Mouse (Mus musculus): Measurements from ENCODE around the gene Dedd. TPM values are rescaled to one million over a fixed set of nuclear protein-coding genes. Genes with fewer than 3 reads are reported as not detected.
A peak's percentile ranks its signal among the peaks of the same experiment; 100 is the strongest.
"Not testable (repeated sequence)": the region's sequence is repeated elsewhere in the genome, so short reads cannot be mapped to it uniquely, and the experiment has no call there.

The Dedd gene
- polyA plus RNA-seq, 1 experiment from 2014 or later: 32.8 TPM

GRCm38 (mm10) chr1:171295063-171295402 lies 33.9 kb upstream of the Dedd start:
- 11% methylated on average over 3 of the region's 3 CpGs for WGBS
- ATAC-seq (ENCODE audit: low FRiP score, low TSS enrichment): no peak

GRCm38 (mm10) chr1:171298226-171298625 lies 30.7 kb upstream of the Dedd start:
- no peak for TF ChIP-seq CTCF (IDR thresholded peaks at IDR 0.05; ENCODE audit: low read depth)
- no peak overlapping the region for H3K4me3 ChIP-seq (ENCODE audit: low read depth, low read length)
- H3K4me2 ChIP-seq (replicated peaks; ENCODE audit: low read depth): no peak overlapping the region
- no peaks in the 10 kb centered on the region for H3K36me3 ChIP-seq (ENCODE audit: control insufficient read depth, insufficient read depth, low read length)
- peaks cover 2% of the 10 kb centered on the region; the same call in 1 of the 2 replicates for H3K4me1 ChIP-seq (replicated peaks; ENCODE audit: control insufficient read depth, insufficient read depth)
- WGBS: 63% methylated on average over 3 of the region's 3 CpGs
- H3K9me3 ChIP-seq (ENCODE audit: control insufficient read depth, low read length): no peaks in the 10 kb centered on the region
- H3K27ac ChIP-seq (replicated peaks): no peak overlapping the region
- no peak for DNase-seq (ENCODE audit: low spot score)
- no peak overlapping the region for H3K9ac ChIP-seq (ENCODE audit: low read length)
- no peak for ATAC-seq (ENCODE audit: low FRiP score, low TSS enrichment)
- H3K27me3 ChIP-seq (ENCODE audit: control insufficient read depth, insufficient read depth, low read length): no peaks in the 10 kb centered on the region

More at GRCm38 (mm10) chr1:171295063-171295402, 33.9 kb upstream of the Dedd start:
- peaks cover 2% of the 10 kb centered on the region; the same call in 1 of the 2 replicates for H3K4me1 ChIP-seq (replicated peaks; ENCODE audit: control insufficient read depth, insufficient read depth)
- peak overlapping the region; percentile 80 for H3K4me3 ChIP-seq (ENCODE audit: low read depth, low read length)
- peak overlapping the region; percentile 89 for H3K9ac ChIP-seq (ENCODE audit: low read length)
- H3K27ac ChIP-seq (replicated peaks): peak overlapping the region; percentile 96
- TF ChIP-seq CTCF (IDR thresholded peaks at IDR 0.05; ENCODE audit: low read depth) (no peak), EP300 (optimal IDR thresholded peaks at IDR 0.05) (no peak)
- H3K4me2 ChIP-seq (replicated peaks; ENCODE audit: low read depth): peak overlapping the region; percentile 51
- H3K36me3 ChIP-seq (ENCODE audit: control insufficient read depth, insufficient read depth, low read length): no peaks in the 10 kb centered on the region
- no peaks in the 10 kb centered on the region for H3K9me3 ChIP-seq (ENCODE audit: control insufficient read depth, low read length)
- no peaks in the 10 kb centered on the region for H3K27me3 ChIP-seq (ENCODE audit: control insufficient read depth, insufficient read depth, low read length)
- no peak for DNase-seq (ENCODE audit: low spot score)

GRCm38 (mm10) chr1:171306157-171306556 lies 22.8 kb upstream of the Dedd start:
- 61% methylated on average over 5 of the region's 5 CpGs for WGBS
- not testable (repeated sequence) for H3K4me1 ChIP-seq (replicated peaks; ENCODE audit: control insufficient read depth, insufficient read depth); ATAC-seq (ENCODE audit: low FRiP score, low TSS enrichment)

GRCm38 (mm10) chr1:171309321-171309720 lies 19.6 kb upstream of the Dedd start:
- no peak for DNase-seq (ENCODE audit: low spot score)
- no peak overlapping the region for H3K4me3 ChIP-seq (ENCODE audit: low read depth, low read length)
- H3K27ac ChIP-seq (replicated peaks): no peak overlapping the region
- no peaks in the 10 kb centered on the region for H3K4me1 ChIP-seq (replicated peaks; ENCODE audit: control insufficient read depth, insufficient read depth)
- no peak overlapping the region for H3K9ac ChIP-seq (ENCODE audit: low read length)
- no peaks in the 10 kb centered on the region for H3K27me3 ChIP-seq (ENCODE audit: control insufficient read depth, insufficient read depth, low read length)
- H3K4me2 ChIP-seq (replicated peaks; ENCODE audit: low read depth): no peak overlapping the region
- no peaks in the 10 kb centered on the region for H3K36me3 ChIP-seq (ENCODE audit: control insufficient read depth, insufficient read depth, low read length)
- TF ChIP-seq EP300 (optimal IDR thresholded peaks at IDR 0.05) (no peak), CTCF (IDR thresholded peaks at IDR 0.05; ENCODE audit: low read depth) (no peak)
- ATAC-seq (ENCODE audit: low FRiP score, low TSS enrichment): no peak
- WGBS: 62% methylated on average over 2 of the region's 2 CpGs
- H3K9me3 ChIP-seq (ENCODE audit: control insufficient read depth, low read length): no peaks in the 10 kb centered on the region

More at GRCm38 (mm10) chr1:171306157-171306556, 22.8 kb upstream of the Dedd start:
- not testable (repeated sequence) for H3K4me2 ChIP-seq (replicated peaks; ENCODE audit: low read depth); H3K9me3 ChIP-seq (ENCODE audit: control insufficient read depth, low read length); H3K9ac ChIP-seq (ENCODE audit: low read length); DNase-seq (ENCODE audit: low spot score); H3K36me3 ChIP-seq (ENCODE audit: control insufficient read depth, insufficient read depth, low read length); H3K27me3 ChIP-seq (ENCODE audit: control insufficient read depth, insufficient read depth, low read length); H3K27ac ChIP-seq (replicated peaks); H3K4me3 ChIP-seq (ENCODE audit: low read depth, low read length)

GRCm38 (mm10) chr1:171319748-171320147 lies 9.2 kb upstream of the Dedd start:
- DNase-seq (ENCODE audit: low spot score): peak; percentile 15
- Histone ChIP-seq H3K4me3 (ENCODE audit: low read depth, low read length) (no peak overlapping the region), H3K27ac (replicated peaks) (no peak overlapping the region), H3K36me3 (ENCODE audit: control insufficient read depth, insufficient read depth, low read length) (no peaks in the 10 kb centered on the region), H3K9me3 (ENCODE audit: control insufficient read depth, low read length) (no peaks in the 10 kb centered on the region), H3K9ac (ENCODE audit: low read length) (no peak overlapping the region), H3K4me1 (replicated peaks; ENCODE audit: control insufficient read depth, insufficient read depth) (no peaks in the 10 kb centered on the region), H3K27me3 (ENCODE audit: control insufficient read depth, insufficient read depth, low read length) (no peaks in the 10 kb centered on the region), H3K4me2 (replicated peaks; ENCODE audit: low read depth) (0 out of 2 replicates have a peak overlapping the region, but pooled peaks have one; percentile 14)
- TF ChIP-seq EP300 (optimal IDR thresholded peaks at IDR 0.05) (no peak), CTCF (IDR thresholded peaks at IDR 0.05; ENCODE audit: low read depth) (no peak)
- 24% methylated on average over 7 of the region's 7 CpGs for WGBS
- peak; percentile 44; the same call in 1 of the 2 replicates for ATAC-seq (ENCODE audit: low FRiP score, low TSS enrichment)

- WGBS: 23% methylated on average over 5 of the region's 5 CpGs
- Histone ChIP-seq H3K4me3 (ENCODE audit: low read depth, low read length) (no peak overlapping the region), H3K9me3 (ENCODE audit: control insufficient read depth, low read length) (no peaks in the 10 kb centered on the region)
Measured at GRCm38 (mm10) chr1:171320151-171320550, 8.8 kb upstream of the Dedd start.

More at GRCm38 (mm10) chr1:171320151-171320550, 8.8 kb upstream of the Dedd start:
- Histone ChIP-seq H3K27ac (replicated peaks) (no peak overlapping the region), H3K4me2 (replicated peaks; ENCODE audit: low read depth) (0 out of 2 replicates have a peak overlapping the region, but pooled peaks have one; percentile 14), H3K4me1 (replicated peaks; ENCODE audit: control insufficient read depth, insufficient read depth) (no peaks in the 10 kb centered on the region), H3K27me3 (ENCODE audit: control insufficient read depth, insufficient read depth, low read length) (no peaks in the 10 kb centered on the region), H3K9ac (ENCODE audit: low read length) (no peak overlapping the region), H3K36me3 (ENCODE audit: control insufficient read depth, insufficient read depth, low read length) (no peaks in the 10 kb centered on the region)
- ATAC-seq (ENCODE audit: low FRiP score, low TSS enrichment): no peak
- TF ChIP-seq EP300 (optimal IDR thresholded peaks at IDR 0.05) (no peak), CTCF (IDR thresholded peaks at IDR 0.05; ENCODE audit: low read depth) (no peak)
- DNase-seq (ENCODE audit: low spot score): no peak
